Mouse (Mus musculus): ENCODE data around the gene Vnn3.

Gene Vnn3

DNA sequence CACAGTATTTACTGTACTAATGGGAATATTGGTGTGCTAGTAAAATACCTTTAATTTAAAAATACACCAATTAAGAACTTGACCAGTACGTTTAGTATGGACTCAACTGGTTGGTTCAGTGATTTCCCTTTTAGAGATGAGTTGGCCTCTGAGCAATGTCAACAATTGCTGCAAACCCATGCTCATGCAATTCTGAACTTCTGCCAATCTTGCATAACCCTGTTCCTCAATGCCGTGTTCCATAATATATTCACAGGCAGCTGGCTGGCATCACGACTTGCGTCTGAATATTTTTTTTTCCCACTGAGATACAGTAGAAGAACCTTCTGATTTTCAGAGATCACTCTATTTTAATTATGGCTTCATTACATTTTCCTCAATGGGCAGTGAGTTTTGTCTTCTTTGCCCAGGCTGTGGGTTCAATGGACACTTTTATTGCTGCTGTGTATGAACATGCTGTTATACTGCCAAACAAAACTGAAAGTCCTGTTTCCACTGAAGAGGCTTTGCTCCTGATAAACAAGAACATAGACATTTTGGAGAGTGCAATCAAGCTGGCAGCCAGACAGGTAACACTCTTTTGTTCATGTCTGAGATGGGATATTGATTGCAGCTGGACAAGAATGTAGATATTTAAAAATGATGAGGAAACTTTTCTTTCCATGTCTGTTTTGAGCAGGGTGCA is at the start of gene Vnn3:
Gene Vnn3 (plus strand): TSS at position 235 of the 685 bp plus-strand sequence.
- no peak for DNase-seq

- no peak for DNase-seq
These were observed 48.4 kb upstream of the Vnn3 start for GRCm38 (mm10) chr10:23802911-23803310.

GRCm38 (mm10) chr10:23804665-23805064 is 46.6 kb upstream of the Vnn3 start:
- DNase-seq, result no peak

DNA sequence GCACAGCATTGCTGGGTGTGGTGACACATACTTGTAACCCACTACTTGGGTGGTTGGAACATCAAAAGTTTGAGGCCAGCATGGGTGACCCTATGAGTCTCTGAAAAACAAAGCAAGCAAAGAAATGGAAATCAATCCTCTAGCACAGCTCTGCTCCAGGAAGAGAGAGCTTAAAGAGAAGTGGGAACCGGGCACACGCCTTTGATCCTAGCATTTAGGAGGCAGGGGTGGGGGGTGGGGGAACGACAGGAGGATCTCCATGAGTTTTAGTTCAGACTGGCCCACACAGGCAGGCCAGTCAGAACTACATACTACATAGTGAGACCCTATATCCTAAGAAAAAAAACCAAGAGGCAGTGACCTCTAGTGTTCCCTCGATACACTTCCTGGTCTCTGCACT is 45.1 kb upstream of the Vnn3 start:
- no peak for DNase-seq

- DNase-seq, result peak; percentile 50
These were observed 39.4 kb upstream of the Vnn3 start for GRCm38 (mm10) chr10:23811635-23812437.

GRCm38 (mm10) chr10:23812438-23812759 is 38.9 kb upstream of the Vnn3 start:
- DNase-seq, result no peak

- DNase-seq, result no peak
These were observed 38.2 kb upstream of the Vnn3 start for GRCm38 (mm10) chr10:23812852-23813766.

DNA sequence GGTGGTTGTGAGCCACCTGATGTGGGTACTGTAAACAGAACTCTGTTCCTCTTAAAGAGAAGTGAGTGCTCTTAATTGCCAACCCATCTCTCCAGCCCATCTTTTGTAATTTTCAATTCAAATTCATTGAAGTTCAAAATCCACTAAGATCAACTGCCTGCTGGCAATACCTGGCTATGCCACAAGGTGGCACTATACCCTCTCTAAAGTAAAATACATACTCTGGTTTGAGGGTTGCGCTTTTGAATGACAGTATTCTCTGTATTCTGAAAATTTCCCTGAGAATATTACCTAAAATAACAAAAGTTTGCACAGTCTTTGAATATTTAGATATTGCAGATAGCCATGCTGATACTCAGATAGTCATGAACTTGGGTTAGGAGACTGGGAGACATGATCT is 36.1 kb upstream of the Vnn3 start:
- peak; percentile 56 for DNase-seq

DNA sequence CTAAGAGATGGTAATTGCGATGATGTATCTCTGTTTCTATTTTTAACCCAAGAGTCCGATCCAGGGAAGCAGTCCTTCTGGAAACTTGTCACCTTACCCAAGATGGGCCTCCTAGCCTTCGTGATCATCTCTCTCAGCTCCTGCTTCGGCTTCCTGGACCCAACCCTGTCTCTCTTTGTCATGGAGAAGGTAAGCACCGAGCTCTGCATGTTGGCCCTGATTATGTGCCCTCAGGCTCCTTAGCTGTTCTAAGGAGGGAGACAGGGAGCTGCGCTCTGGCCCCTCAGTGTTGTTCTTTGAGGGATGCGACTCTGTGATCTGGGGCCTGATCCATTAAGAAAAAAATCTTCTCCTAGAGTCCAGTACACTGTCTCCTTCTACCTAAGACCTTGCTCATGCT is 35.0 kb upstream of the Vnn3 start:
- DNase-seq, result no peak

DNA sequence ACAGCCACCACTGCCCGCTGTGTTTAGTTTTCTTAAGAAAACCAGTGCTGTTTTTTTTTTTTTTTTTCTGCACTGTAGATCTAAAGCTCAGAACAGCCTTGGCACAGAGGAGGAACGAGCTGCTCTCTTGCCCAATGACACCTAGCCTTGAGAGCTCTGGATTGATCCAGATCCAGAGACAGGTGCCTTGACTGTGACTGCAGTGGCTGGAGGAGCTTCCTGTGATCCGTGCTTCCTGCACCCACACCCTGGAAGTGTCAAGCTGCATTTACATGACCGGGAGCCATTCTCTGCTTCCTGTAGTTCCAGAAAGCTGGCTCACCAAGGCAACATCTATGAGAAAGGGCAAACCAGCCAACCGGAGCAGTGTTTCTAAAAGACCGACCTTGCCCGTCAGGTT is 24.7 kb upstream of the Vnn3 start:
- DNase-seq, result no peak

DNA sequence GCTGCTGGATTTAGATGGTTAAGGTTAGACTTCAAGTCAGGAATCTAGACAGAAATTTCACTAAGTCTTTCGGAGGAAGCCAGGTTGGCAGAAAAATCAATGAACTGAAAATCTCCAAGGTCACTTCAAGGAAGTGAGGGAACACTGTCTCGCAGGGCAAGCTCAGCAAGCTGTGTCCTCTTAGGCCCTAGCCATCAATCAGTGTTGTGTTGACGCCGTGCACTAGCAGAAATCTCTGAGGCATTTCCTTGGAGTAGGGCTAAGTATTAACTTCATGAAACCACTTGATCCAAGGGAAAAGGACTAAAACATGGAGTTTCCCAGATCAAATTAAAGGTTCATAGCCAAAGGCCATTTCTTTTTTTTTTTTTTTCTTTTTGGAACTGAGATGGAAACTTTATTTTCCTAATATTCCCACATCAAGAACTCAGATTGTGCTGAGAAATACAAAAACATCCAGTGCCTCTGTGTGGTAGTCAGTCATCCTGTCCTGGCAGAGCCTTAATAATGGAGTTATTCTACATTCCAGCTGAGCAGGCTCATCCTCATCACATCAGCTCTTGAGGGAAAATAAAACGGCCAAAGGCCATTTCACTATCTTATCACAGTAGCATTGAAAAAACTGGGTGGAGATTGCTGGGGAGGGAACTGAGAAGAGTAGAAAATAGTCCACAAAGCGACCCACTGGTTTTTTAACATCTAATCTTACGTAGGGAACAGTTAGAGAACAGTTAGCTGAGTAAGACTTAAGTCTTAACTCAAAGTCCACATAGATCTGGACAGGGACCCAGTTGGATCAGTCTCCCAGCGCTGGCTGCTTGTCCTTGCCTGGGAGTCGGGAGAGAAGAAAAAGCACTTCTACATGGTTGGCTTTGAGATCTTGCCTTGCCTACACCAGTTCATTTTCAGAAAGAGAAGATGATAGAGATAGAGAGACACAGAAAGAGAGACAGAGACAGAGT is 15.0 kb upstream of the Vnn3 start:
- no peak for DNase-seq

GRCm38 (mm10) chr10:23837115-23837514 is 14.1 kb upstream of the Vnn3 start:
- no peak for DNase-seq

DNA sequence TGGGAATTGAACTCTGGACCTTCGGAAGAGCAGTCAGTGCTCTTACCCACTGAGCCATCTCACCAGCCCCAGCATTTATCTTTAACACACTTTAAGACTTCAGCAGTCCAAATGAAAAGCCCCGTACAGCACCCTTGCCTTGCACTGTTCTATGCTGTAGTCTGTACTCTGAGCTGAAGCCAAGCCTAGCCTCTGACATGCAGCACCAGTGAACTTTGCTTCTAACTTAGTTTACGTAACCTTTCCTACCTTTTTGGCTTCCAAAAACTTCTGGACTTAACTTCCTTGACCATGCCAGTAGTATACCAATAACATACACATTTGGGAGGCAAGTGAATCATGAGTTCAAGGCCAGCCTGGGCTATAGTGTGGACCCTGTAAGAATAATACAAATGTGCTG is 12.4 kb upstream of the Vnn3 start:
- no peak for DNase-seq

- no peak for DNase-seq
These were observed 11.9 kb upstream of the Vnn3 start for GRCm38 (mm10) chr10:23839368-23839767.

DNA sequence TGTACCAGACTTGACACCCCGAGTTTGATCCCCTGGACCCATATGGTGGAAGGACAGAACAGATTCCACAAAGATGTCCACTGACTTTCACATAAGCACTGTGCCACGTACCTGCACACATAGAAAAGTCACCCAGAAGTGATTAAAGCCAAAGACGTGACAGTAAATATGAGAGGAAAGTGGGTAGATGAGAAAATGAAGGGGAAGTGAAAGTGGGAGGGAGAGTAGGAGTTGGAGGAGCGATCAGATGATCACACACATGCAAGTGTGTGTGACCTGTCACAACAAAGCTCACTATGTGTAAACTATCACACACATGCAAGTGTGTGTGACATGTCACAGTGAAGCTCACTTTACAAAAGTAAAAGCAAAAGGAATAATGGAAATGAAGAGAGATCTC is 10.8 kb upstream of the Vnn3 start:
- no peak for DNase-seq

GRCm38 (mm10) chr10:23852096-23852495 is 834 bp downstream of the Vnn3 start:
- DNase-seq, result no peak

DNA sequence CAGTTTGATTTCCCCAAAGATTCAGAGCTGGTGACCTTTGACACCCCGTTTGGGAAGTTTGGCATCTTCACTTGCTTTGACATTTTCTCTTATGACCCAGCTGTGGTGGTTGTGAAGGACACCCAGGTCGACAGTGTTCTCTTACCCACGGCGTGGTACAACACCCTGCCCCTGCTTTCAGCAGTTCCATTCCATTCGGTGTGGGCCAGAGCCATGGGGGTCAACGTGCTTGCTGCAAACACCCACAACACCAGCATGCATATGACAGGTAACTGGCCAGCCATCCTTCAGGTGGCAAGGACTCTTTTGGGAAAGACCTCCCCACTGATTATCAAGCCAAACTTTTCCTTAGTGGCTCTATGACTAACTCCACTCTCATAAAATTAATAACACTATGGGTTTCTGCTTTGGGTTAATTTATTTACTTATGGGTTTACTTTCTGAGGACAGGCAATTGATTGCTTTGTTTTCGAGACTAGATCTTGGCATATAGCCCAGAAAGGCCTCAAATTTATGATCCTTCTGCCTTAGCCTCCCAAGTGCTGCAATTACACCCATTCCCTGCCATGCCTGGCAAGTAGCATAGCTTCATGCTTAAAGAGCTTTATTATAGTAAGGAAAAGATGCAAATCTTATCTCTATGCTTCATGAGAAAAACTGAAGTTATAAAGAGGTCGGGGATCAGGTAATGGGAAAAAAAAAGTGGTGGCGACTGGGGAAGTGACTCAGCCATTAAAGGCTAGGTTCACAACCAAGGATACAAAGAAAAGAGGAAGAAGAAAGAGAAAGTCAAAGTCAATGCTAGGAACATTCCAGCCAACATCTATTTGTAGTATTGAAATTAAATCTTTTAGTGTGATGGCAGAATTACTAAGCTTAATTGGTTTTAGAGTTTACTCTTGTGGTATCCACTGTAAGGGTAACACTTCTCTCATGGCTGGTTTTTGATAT is 13.4 kb downstream of the Vnn3 start:
- no peak for DNase-seq

DNA sequence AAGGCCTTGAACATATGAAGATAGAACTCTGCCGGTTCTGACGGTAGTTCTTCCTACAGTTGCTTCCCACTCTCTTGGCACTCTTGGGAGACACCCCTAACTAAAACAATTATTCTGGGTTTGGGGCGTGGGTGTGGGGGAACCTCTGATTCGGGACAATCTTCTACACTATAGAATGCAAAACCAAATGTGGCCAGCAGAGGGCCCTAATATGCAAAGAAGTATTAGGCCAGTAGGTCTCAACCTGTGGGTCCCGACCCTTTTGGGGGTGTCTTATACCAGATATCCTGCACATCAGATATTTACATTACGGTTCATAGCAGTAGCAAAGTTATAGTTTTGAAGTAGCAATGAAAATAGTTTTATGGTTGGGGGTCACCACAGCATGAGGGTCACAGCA is 29.4 kb downstream of the Vnn3 start:
- DNase-seq, result no peak

- DNase-seq, result no peak
These were observed 33.6 kb downstream of the Vnn3 start for GRCm38 (mm10) chr10:23884910-23885309.

DNA sequence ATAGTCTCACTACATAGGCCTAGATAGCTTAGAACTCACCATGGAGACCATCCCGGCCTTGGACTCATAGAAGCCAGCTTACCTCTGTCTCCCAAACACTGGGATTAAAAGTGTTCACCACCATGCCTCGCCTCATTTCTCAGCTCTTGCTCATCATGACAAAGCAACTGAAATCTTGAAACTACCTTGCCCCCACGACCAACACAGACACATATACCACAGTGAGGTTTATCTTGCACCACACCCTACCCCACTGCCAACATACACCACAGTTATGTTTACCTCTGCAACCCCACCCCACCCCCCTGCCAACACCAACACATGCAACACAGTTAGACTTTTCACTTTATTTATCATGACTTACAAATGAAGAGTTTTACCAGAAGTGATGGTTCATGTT is 34.8 kb downstream of the Vnn3 start:
- no peak for DNase-seq

- DNase-seq, result no peak
These were observed 41.7 kb downstream of the Vnn3 start for GRCm38 (mm10) chr10:23892987-23893386.

All from layer of hippocampus, adult 9-11 months (tissue).